Mouse (Mus musculus): ENCODE data around the gene 1110032F04Rik.

- TF ChIP-seq POLR2A (IDR thresholded peaks at IDR 0.05; ENCODE audit: borderline replicate concordance, control insufficient read depth, low read depth, low read length): no peak
- TF ChIP-seq CTCF (IDR thresholded peaks at IDR 0.05; ENCODE audit: control insufficient read depth, insufficient read depth, low read length): no peak
Measured at GRCm38 (mm10) chr3:68904902-68905778, 35.8 kb downstream of the 1110032F04Rik start.
